Mouse (Mus musculus): Measurements from ENCODE around the gene Cfd. TPM values are rescaled to one million over a fixed set of nuclear protein-coding genes. Genes with fewer than 3 reads are reported as not detected.
A peak's percentile ranks its signal among the peaks of the same experiment; 100 is the strongest.

The Cfd gene
- polyA plus RNA-seq, 1 experiment from 2014 or later: not detected

DNA sequence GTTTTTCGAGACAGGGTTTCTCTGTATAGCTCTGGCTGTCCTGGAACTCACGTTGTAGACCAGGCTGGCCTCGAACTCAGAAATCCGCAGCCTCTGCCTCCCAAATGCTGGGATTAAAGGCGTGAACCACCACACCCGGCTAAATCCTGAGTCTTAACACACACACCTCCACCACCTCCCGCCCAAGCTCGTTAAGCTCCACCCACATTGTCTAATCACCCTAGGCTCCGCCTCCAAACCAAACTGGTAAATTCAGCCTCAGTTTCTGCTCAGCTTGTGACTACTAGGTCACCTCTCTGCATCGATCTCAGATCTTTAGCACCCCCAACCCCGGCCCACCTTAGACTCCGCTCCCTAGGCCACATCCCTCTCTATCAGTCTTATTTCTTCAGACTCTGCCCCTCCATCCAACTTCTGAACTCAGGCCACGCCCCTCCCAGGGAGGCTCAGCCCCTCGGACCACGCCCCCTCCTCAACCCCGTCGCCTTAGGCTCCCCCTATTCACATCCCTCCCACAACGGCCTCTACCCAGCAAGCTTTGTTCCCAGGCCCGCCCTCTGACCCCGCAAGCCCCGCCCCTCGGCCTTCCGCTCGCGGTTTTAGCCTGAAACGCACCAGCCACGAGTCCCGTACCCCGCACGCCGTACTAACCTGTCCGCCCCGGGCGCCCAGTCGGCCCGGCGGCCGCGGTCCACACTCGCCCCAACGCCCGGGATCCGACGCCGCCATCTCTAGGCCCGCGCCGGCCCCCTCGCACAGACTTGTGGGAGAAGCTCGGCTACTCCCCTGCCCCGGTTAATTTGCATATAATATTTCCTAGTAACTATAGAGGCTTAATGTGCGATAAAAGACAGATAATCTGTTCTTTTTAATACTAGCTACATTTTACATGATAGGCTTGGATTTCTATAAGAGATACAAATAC lies 17.8 kb downstream of the Cfd start, which contains the start of gene Med16:
Gene Med16 (minus strand): TSS at position 757 of the 925 bp plus-strand sequence.
- Histone ChIP-seq H3K4me1 (ENCODE audit: control insufficient read depth, insufficient read depth, low read length) (peaks cover 4% of the 10 kb centered on the region; the same call in 1 of the 2 replicates), H3K36me3 (ENCODE audit: control insufficient read depth, insufficient read depth, low read length) (peaks cover 9% of the 10 kb centered on the region; the same call in 1 of the 2 replicates), H3K27ac (ENCODE audit: low read depth, low read length) (peak within 1 kb of the TSS; percentile 99), H3K9ac (replicated peaks; ENCODE audit: low read depth, low read length) (peak within 1 kb of the TSS; percentile 90), H3K4me3 (ENCODE audit: low read depth, low read length) (peak within 1 kb of the TSS; percentile 61), H3K4me2 (ENCODE audit: low read depth, low read length) (peak within 1 kb of the TSS; percentile 48), H3K9me3 (ENCODE audit: control insufficient read depth, low read length) (no peaks in the 10 kb centered on the region), H3K27me3 (ENCODE audit: control insufficient read depth, insufficient read depth, low read length) (no peaks in the 10 kb centered on the region)
- 1% methylated on average over 52 of the region's 52 CpGs for WGBS
- peak; percentile 93 for ATAC-seq (ENCODE audit: low read depth)

DNA sequence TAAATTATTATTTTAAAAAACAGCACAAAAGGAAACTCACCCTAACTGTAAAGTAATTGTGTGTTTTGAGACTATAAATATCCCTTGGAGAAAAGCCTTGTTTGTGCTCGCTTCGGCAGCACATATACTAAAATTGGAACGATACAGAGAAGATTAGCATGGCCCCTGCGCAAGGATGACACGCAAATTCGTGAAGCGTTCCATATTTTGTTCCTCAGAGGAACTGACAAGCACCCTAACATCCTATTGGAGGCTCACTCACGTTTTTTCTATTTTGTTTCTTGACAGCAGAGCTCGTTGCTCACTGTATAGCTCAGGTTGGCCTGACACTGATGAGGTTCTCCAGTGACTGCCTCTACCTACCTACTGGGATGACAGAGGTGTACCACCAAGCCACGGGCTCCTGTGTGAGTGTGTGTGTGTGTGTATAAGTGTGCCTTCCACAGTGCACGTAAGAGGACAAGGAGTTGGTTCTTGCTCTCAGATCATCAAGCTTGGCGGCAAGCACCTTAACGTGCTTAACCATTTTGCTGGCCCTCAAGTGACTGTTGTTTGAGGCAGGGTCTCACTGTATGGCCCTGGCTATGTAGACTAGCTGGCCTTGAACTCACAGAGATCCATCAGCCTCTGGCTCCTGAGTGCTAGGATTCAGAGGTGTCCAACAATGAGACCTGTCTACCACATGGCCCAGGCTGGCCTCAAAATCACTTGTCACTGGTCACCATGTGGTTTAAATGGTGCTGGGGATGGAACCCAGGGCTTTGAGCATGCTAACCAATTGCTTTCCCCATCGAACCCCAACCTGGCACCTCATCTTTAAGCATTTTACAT lies 18.7 kb downstream of the Cfd start:
- H3K27me3 ChIP-seq (ENCODE audit: control insufficient read depth, insufficient read depth, low read length): no peaks in the 10 kb centered on the region
- no peaks in the 10 kb centered on the region for H3K9me3 ChIP-seq (ENCODE audit: control insufficient read depth, low read length)
- peak; percentile 61 for ATAC-seq (ENCODE audit: low read depth)
- peak overlapping the region; percentile 36 for H3K4me2 ChIP-seq (ENCODE audit: low read depth, low read length)
- WGBS: 21% methylated on average over 14 of the region's 14 CpGs
- H3K36me3 ChIP-seq (ENCODE audit: control insufficient read depth, insufficient read depth, low read length): peaks cover 9% of the 10 kb centered on the region; the same call in 1 of the 2 replicates
- H3K4me3 ChIP-seq (ENCODE audit: low read depth, low read length): peak overlapping the region; percentile 61
- H3K4me1 ChIP-seq (ENCODE audit: control insufficient read depth, insufficient read depth, low read length): peaks cover 7% of the 10 kb centered on the region
- peak overlapping the region; percentile 83 for H3K27ac ChIP-seq (ENCODE audit: low read depth, low read length)
- peak overlapping the region; percentile 90; the same call in 1 of the 2 replicates for H3K9ac ChIP-seq (replicated peaks; ENCODE audit: low read depth, low read length)

DNA sequence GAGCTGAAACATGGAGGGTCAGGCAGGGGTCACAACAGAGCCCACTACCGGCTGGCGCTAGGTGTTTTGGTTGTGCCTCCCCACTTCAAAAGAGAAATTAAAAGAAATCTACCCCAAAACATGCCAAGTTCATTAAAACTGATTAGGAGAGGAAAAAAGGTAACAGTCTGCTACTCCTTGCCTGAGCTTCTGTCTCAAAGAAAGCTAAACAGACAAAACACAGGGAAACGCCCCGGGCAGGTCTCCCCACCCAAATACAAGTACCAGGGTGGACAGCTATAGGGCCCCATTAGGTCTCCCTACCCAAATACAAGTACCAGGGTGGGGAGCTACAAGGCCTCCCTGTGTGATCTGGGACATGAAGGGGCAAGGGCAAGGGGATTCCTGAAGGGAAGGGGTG lies 19.9 kb downstream of the Cfd start, which contains the start of gene Gm26602:
Gene Gm26602 (plus strand): TSS at position 301 of the 400 bp plus-strand sequence.
- H3K4me2 ChIP-seq (ENCODE audit: low read depth, low read length): no peak within 1 kb of the TSS

DNA sequence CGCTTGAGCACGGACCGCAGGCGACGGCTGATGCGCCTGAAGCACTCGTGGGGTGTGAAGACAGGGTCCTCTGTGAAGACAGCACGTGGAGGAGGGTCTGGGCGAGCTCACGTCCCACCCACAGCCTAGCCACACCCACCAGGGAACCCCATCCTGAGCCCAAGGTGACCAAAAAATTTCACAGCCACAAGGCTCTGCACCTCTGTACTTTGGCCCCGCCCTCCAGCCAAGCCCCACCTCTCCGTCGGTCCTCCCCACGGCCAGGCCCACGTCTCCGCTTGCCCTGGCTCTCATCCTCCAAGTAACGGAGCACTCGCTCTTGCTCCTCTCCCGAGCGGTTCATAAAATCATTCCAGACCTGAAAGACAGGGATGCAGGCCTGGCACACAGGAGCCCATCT lies 21.8 kb downstream of the Cfd start:
- no peak overlapping the region for H3K9ac ChIP-seq (replicated peaks; ENCODE audit: low read depth, low read length)
- H3K4me2 ChIP-seq (ENCODE audit: low read depth, low read length): no peak overlapping the region
- peaks cover 9% of the 10 kb centered on the region; the same call in 1 of the 2 replicates for H3K36me3 ChIP-seq (ENCODE audit: control insufficient read depth, insufficient read depth, low read length)
- H3K27me3 ChIP-seq (ENCODE audit: control insufficient read depth, insufficient read depth, low read length): peaks cover under 1% of the 10 kb centered on the region; the same call in 1 of the 2 replicates
- no peak overlapping the region for H3K27ac ChIP-seq (ENCODE audit: low read depth, low read length)
- no peak for ATAC-seq (ENCODE audit: low read depth)
- H3K4me1 ChIP-seq (ENCODE audit: control insufficient read depth, insufficient read depth, low read length): peaks cover 26% of the 10 kb centered on the region
- WGBS: 66% methylated on average over 20 of the region's 20 CpGs
- no peaks in the 10 kb centered on the region for H3K9me3 ChIP-seq (ENCODE audit: control insufficient read depth, low read length)
- H3K4me3 ChIP-seq (ENCODE audit: low read depth, low read length): no peak overlapping the region

More for the DNA sequence above, 19.9 kb downstream of the Cfd start, which contains the start of gene Gm26602:
- Histone ChIP-seq H3K4me3 (ENCODE audit: low read depth, low read length) (no peak within 1 kb of the TSS; the same call in 1 of the 2 replicates), H3K4me1 (ENCODE audit: control insufficient read depth, insufficient read depth, low read length) (peaks cover 16% of the 10 kb centered on the region), H3K27me3 (ENCODE audit: control insufficient read depth, insufficient read depth, low read length) (no peaks in the 10 kb centered on the region), H3K36me3 (ENCODE audit: control insufficient read depth, insufficient read depth, low read length) (peaks cover 9% of the 10 kb centered on the region; the same call in 1 of the 2 replicates), H3K27ac (ENCODE audit: low read depth, low read length) (peak within 1 kb of the TSS; percentile 83; the same call in 1 of the 2 replicates), H3K9ac (replicated peaks; ENCODE audit: low read depth, low read length) (no peak within 1 kb of the TSS), H3K9me3 (ENCODE audit: control insufficient read depth, low read length) (no peaks in the 10 kb centered on the region)
- no peak for ATAC-seq (ENCODE audit: low read depth)
- WGBS: 89% methylated on average over 4 of the region's 4 CpGs

DNA sequence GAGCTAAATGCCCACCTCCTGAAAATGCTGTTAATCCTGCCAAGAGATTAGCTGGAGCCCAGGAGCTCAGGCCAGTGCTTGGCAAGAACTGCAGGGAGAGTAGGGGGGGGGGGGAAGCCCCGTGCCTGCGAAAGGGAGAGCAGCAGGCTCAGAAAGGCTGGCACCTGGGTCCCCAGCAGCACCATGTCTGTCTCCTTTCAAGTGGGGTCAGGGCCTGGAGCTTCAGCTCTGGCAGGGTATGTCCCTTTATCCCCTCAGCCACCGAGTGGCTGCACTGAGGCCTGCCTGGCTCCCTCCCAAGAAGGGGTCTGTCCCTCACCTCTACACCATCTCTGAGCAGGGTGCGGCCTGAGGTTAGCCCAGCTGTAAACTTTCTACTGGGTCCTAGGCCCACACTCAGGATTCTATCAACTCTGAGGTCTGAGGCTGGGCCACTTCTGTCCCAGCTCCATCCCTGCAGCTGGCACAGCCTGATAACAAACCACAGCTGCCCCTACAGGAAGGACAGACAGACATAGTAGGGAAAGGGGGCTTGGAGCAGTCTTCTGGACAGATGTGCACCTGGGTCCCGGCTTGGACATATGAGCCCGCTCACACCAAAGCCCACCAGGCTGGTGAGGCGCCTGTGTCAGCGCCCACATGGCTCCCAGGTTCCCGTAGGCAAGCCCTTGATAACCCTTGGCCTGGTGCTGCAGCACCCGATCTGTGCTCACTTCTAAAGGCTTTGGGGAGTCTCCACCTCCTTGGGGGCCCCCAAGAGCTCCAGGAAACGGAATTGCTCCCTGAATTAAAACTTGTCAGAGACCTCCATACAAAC lies 23.7 kb downstream of the Cfd start:
- WGBS: 74% methylated on average over 10 of the region's 11 CpGs
- Histone ChIP-seq H3K4me1 (ENCODE audit: control insufficient read depth, insufficient read depth, low read length) (peaks cover 25% of the 10 kb centered on the region), H3K27ac (ENCODE audit: low read depth, low read length) (no peak overlapping the region), H3K4me2 (ENCODE audit: low read depth, low read length) (no peak overlapping the region), H3K4me3 (ENCODE audit: low read depth, low read length) (no peak overlapping the region), H3K9me3 (ENCODE audit: control insufficient read depth, low read length) (no peaks in the 10 kb centered on the region), H3K36me3 (ENCODE audit: control insufficient read depth, insufficient read depth, low read length) (peaks cover 9% of the 10 kb centered on the region; the same call in 1 of the 2 replicates), H3K27me3 (ENCODE audit: control insufficient read depth, insufficient read depth, low read length) (peaks cover 19% of the 10 kb centered on the region), H3K9ac (replicated peaks; ENCODE audit: low read depth, low read length) (no peak overlapping the region)
- ATAC-seq (ENCODE audit: low read depth): no peak

GRCm38 (mm10) chr10:79914948-79915596 lies 24.4 kb downstream of the Cfd start:
- no peaks in the 10 kb centered on the region for H3K9me3 ChIP-seq (ENCODE audit: control insufficient read depth, low read length)
- H3K27me3 ChIP-seq (ENCODE audit: control insufficient read depth, insufficient read depth, low read length): peaks cover 27% of the 10 kb centered on the region
- WGBS: 70% methylated on average over 7 of the region's 7 CpGs
- no peak overlapping the region for H3K9ac ChIP-seq (replicated peaks; ENCODE audit: low read depth, low read length)
- ATAC-seq (ENCODE audit: low read depth): no peak
- H3K36me3 ChIP-seq (ENCODE audit: control insufficient read depth, insufficient read depth, low read length): peaks cover 9% of the 10 kb centered on the region; the same call in 1 of the 2 replicates
- H3K4me2 ChIP-seq (ENCODE audit: low read depth, low read length): peak overlapping the region; percentile 95; the same call in 1 of the 2 replicates
- no peak overlapping the region for H3K27ac ChIP-seq (ENCODE audit: low read depth, low read length)
- peaks cover 23% of the 10 kb centered on the region for H3K4me1 ChIP-seq (ENCODE audit: control insufficient read depth, insufficient read depth, low read length)
- H3K4me3 ChIP-seq (ENCODE audit: low read depth, low read length): peak overlapping the region; percentile 71; the same call in 1 of the 2 replicates

- ATAC-seq (ENCODE audit: low read depth): no peak
- peak overlapping the region; percentile 98 for H3K9ac ChIP-seq (replicated peaks; ENCODE audit: low read depth, low read length)
- no peaks in the 10 kb centered on the region for H3K9me3 ChIP-seq (ENCODE audit: control insufficient read depth, low read length)
- peaks cover 6% of the 10 kb centered on the region; the same call in 1 of the 2 replicates for H3K36me3 ChIP-seq (ENCODE audit: control insufficient read depth, insufficient read depth, low read length)
- H3K4me1 ChIP-seq (ENCODE audit: control insufficient read depth, insufficient read depth, low read length): peaks cover 25% of the 10 kb centered on the region
- H3K27ac ChIP-seq (ENCODE audit: low read depth, low read length): peak overlapping the region; percentile 82; the same call in 1 of the 2 replicates
- 12% methylated on average over 8 of the region's 8 CpGs for WGBS
- H3K27me3 ChIP-seq (ENCODE audit: control insufficient read depth, insufficient read depth, low read length): peaks cover 37% of the 10 kb centered on the region
- peak overlapping the region; percentile 95 for H3K4me2 ChIP-seq (ENCODE audit: low read depth, low read length)
- peak overlapping the region; percentile 71 for H3K4me3 ChIP-seq (ENCODE audit: low read depth, low read length)
These were observed 25.4 kb downstream of the Cfd start for GRCm38 (mm10) chr10:79916081-79916480.
